Mouse (Mus musculus) myocyte (in vitro differentiated cells): ENCODE data around the gene Sod2.

ENCODE experiments used
- E2F4 ChIP-seq: IDR thresholded peaks from one replicate; pipeline ENCODE4 v1.6.1; 2011; ENCODE audit warnings: mild to moderate bottlenecking, control low read depth, moderate library complexity; ENCODE audit not compliant: insufficient read depth
- POLR2A ChIP-seq: IDR thresholded peaks from one replicate; pipeline ENCODE4 v1.6.1; 2011; ENCODE audit warnings: low read depth, mild to moderate bottlenecking, control low read depth, moderate library complexity; ENCODE audit not compliant: insufficient read length
- POLR2AphosphoS2 ChIP-seq: IDR thresholded peaks from one replicate; pipeline ENCODE4 v1.6.1; 2011; ENCODE audit warnings: low read depth, control low read depth; ENCODE audit not compliant: insufficient read length
- TCF12 ChIP-seq: IDR thresholded peaks from one replicate; pipeline ENCODE4 v1.6.1; 2011; ENCODE audit warnings: mild to moderate bottlenecking, control low read depth; ENCODE audit not compliant: poor library complexity, insufficient read depth, severe bottlenecking

DNA sequence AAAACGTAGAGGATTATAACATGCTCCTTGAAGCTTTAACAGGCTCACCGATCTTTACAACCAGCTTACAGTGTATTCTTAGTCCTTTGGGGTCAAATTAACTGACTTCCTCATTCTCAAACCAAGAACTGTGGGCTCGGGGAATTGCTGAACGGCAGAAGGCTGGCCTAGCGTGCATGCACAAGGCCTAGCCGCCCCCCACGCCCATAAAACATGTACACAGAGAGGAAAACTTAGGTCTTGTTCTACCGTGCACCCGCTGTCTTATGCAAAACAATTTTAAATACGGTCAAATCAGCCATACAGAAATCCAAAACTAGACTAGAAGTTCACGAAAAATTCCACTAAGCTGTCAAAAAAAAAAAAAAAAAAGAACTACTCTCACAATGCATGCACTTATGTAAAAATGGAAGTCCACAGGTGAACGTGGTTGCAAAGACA, 15.4 kb upstream of the Sod2 start:
- no peak for TF ChIP-seq TCF12
- no peak for TF ChIP-seq POLR2AphosphoS2
- no peak for TF ChIP-seq POLR2A
- TF ChIP-seq E2F4 = no peak
